Mouse (Mus musculus) hindbrain, postnatal 0 days (tissue): ENCODE data around the gene Atp2a2. TPM values are rescaled to one million over a fixed set of nuclear protein-coding genes. Genes with fewer than 3 reads are reported as not detected.

Experiments
- ATAC-seq: fragments of 200-750 bp; cut with Nextera tagmentation; 2 replicates; pipeline ENCODE4 v1.8.0; 2017; ENCODE audit warnings: mild to moderate bottlenecking, moderate TSS enrichment, moderate library complexity
- DNase-seq: peaks from one replicate; pipeline ENCODE4 v3.0.0-alpha.2; 2015; ENCODE audit warnings: low spot score
- H3K27ac ChIP-seq: fragments of 300-500 bp; sonication (generic); 2 replicates; pipeline ENCODE4 v1.5.1; 2014; ENCODE audit warnings: mild to moderate bottlenecking
- H3K27me3 ChIP-seq: fragments of 300-500 bp; sonication (generic); 2 replicates; pipeline ENCODE4 v1.6.1; 2014; ENCODE audit warnings: low read length, mixed read lengths; ENCODE audit not compliant: insufficient read depth
- H3K36me3 ChIP-seq: fragments of 300-500 bp; sonication (generic); 2 replicates; pipeline ENCODE4 v1.6.1; 2014; ENCODE audit warnings: low read length, mixed read lengths; ENCODE audit not compliant: insufficient read depth
- H3K4me1 ChIP-seq: fragments of 300-500 bp; sonication (generic); 2 replicates; pipeline ENCODE4 v1.6.1; 2014; ENCODE audit warnings: antibody characterized with exemption, low read length, mixed read lengths; ENCODE audit not compliant: insufficient read depth
- H3K4me2 ChIP-seq: fragments of 300-500 bp; sonication (generic); 2 replicates; pipeline ENCODE4 v1.6.1; 2014; ENCODE audit warnings: low read depth, mild to moderate bottlenecking, low read length, moderate library complexity, mixed read lengths
- H3K4me3 ChIP-seq: fragments of 300-500 bp; sonication (generic); 2 replicates; pipeline ENCODE4 v1.5.1; 2014; ENCODE audit warnings: low read length
- H3K9ac ChIP-seq: fragments of 300-500 bp; sonication (generic); replicated peaks from 2 replicates; pipeline ENCODE4 v1.6.1; 2014; ENCODE audit warnings: mild to moderate bottlenecking, low read length, moderate library complexity, mixed read lengths
- H3K9me3 ChIP-seq: fragments of 300-500 bp; sonication (generic); 2 replicates; pipeline ENCODE4 v1.6.1; 2016; ENCODE audit warnings: low read length, mixed read lengths
- CTCF ChIP-seq: IDR thresholded peaks from 2 replicates; pipeline ENCODE4 v1.5.1; 2016; ENCODE audit warnings: antibody characterized with exemption, control low read depth, low read depth
- WGBS: fragments of 180-500 bp; shearing (Covaris S2); extraction: QIAGEN DNeasy Blood & Tissue Kit; methylation state at CpG from one replicate; pipeline ENCODE4 v1.1.7; 2014; 5-methylcytosine and 5-hydroxymethylcytosine counted together
- polyA plus RNA-seq: library from polyadenylated mRNA; unstranded; fragments of >200 nt; fragmentation: Nextera tagmentation; extraction: Ambion mirVana; gene quantifications from 2 replicates; pipeline ENCODE4 v1.2.1, GENCODE M21; 2015
- total RNA-seq: library from RNA; depleted of rRNA; stranded (reverse); fragments of >200 nt; gene quantifications from 2 replicates; pipeline ENCODE4 v1.2.3, GENCODE M21; 2014

Atp2a2 gene
- total and polyA plus RNA-seq, 2 experiments from 2014 or later, result 47.4 to 200 TPM

- H3K4me2 ChIP-seq, result no peak overlapping the region
- TF ChIP-seq CTCF, result no peak
- ATAC-seq, result no peak
- H3K4me1 ChIP-seq, result no peaks in the 10 kb centered on the region
- no peaks in the 10 kb centered on the region for H3K9me3 ChIP-seq
- no peak for DNase-seq
- H3K36me3 ChIP-seq, result no peaks in the 10 kb centered on the region
- no peak overlapping the region for H3K27ac ChIP-seq
- no peak overlapping the region for H3K4me3 ChIP-seq
- H3K27me3 ChIP-seq, result no peaks in the 10 kb centered on the region
- WGBS, result 94% methylated on average over 11 of the region's 11 CpGs
- H3K9ac ChIP-seq, result no peak overlapping the region
These were observed 36.1 kb upstream of the Atp2a2 start for GRCm38 (mm10) chr5:122538077-122538476.

DNA sequence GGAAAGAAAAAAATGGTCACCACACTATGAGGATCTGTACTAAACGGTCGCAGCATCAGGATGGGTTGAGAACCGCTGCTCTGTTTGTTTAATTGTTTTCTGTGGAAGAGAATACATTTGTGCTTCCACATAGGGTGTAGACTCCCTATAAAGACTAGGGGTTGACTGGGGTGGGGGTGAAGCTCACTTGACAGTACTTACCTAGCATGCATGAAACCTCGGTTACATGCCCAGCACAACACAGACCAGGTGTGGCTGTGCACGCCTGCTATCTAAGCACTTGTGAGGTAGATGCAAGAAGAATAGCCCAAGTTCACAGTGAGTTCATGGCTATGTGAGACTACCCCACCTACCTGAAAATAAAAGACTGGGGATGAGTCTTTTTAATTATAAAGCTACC is 35.6 kb upstream of the Atp2a2 start:
- ATAC-seq (no peak), DNase-seq (no peak)
- no peak overlapping the region for H3K9ac ChIP-seq
- no peak overlapping the region for H3K27ac ChIP-seq
- no peak overlapping the region for H3K4me2 ChIP-seq
- no peaks in the 10 kb centered on the region for H3K4me1 ChIP-seq
- no peak overlapping the region for H3K4me3 ChIP-seq
- no peaks in the 10 kb centered on the region for H3K36me3 ChIP-seq
- WGBS, result 98% methylated on average over 5 of the region's 5 CpGs
- no peaks in the 10 kb centered on the region for H3K27me3 ChIP-seq
- TF ChIP-seq CTCF, result no peak
- H3K9me3 ChIP-seq, result no peaks in the 10 kb centered on the region

GRCm38 (mm10) chr5:122533884-122534283 is 31.9 kb upstream of the Atp2a2 start:
- no peak for TF ChIP-seq CTCF
- no peak overlapping the region for H3K4me2 ChIP-seq
- WGBS, result 57% methylated on average over 8 of the region's 8 CpGs
- no peak for ATAC-seq
- no peaks in the 10 kb centered on the region for H3K9me3 ChIP-seq
- H3K4me3 ChIP-seq, result no peak overlapping the region
- H3K9ac ChIP-seq, result no peak overlapping the region
- H3K36me3 ChIP-seq, result no peaks in the 10 kb centered on the region
- no peaks in the 10 kb centered on the region for H3K27me3 ChIP-seq
- H3K27ac ChIP-seq, result no peak overlapping the region
- DNase-seq, result no peak
- H3K4me1 ChIP-seq, result peaks cover 4% of the 10 kb centered on the region

DNA sequence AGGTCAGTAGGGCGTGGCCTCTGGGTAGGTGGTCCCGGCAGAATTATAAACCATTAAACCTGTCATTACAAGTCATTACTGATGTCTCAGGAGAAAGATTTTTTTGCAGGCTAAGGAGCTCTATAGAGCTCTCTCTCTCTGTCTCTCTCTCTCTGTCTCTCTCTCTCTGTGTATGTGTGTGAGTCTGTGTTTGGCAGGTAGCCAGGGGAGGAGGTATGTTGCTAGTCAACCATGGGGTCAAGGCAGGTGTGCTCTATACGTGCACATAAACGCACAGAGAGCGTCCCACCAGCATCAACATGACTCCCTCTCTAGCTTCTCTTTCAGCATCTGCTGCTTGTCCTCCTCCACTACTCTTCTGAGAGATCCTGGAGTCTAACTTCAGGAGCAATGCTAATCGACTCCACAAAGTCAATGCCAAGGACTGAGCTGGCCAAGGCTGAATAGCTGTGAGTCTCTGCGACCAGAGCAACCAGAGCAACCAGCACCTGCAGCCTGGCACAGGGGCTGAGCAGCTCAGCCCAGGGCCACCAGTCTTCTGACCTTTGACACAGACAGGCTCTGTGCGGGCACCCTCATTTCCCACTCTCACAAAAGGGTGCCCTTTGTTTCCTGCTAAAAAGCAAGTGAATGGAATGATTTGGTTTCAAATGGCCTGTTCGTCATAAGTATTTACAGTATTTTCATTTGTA is 28.0 kb upstream of the Atp2a2 start:
- Histone ChIP-seq H3K9me3 (no peaks in the 10 kb centered on the region), H3K27me3 (no peaks in the 10 kb centered on the region), H3K9ac (no peak overlapping the region), H3K4me1 (peaks cover 17% of the 10 kb centered on the region), H3K27ac (peak overlapping the region; percentile 43; the same call in 1 of the 2 replicates), H3K4me3 (no peak overlapping the region), H3K4me2 (no peak overlapping the region), H3K36me3 (no peaks in the 10 kb centered on the region)
- DNase-seq, result no peak
- no peak for ATAC-seq
- no peak for TF ChIP-seq CTCF
- 69% methylated on average over 9 of the region's 9 CpGs for WGBS

GRCm38 (mm10) chr5:122529316-122529715 is 27.3 kb upstream of the Atp2a2 start:
- Histone ChIP-seq H3K4me3 (no peak overlapping the region), H3K4me1 (peaks cover 17% of the 10 kb centered on the region)

GRCm38 (mm10) chr5:122528591-122528990 is 26.6 kb upstream of the Atp2a2 start:
- TF ChIP-seq CTCF, result no peak
- DNase-seq (no peak), ATAC-seq (no peak)
- no peaks in the 10 kb centered on the region for H3K9me3 ChIP-seq
- no peak overlapping the region for H3K4me2 ChIP-seq
- 77% methylated on average over 3 of the region's 3 CpGs for WGBS
- no peaks in the 10 kb centered on the region for H3K36me3 ChIP-seq
- H3K4me3 ChIP-seq, result no peak overlapping the region
- H3K27me3 ChIP-seq, result no peaks in the 10 kb centered on the region
- H3K27ac ChIP-seq, result peak overlapping the region; percentile 43; the same call in 1 of the 2 replicates
- peaks cover 17% of the 10 kb centered on the region for H3K4me1 ChIP-seq
- no peak overlapping the region for H3K9ac ChIP-seq

More at GRCm38 (mm10) chr5:122529316-122529715, 27.3 kb upstream of the Atp2a2 start:
- ATAC-seq, result no peak
- H3K27me3 ChIP-seq, result no peaks in the 10 kb centered on the region
- H3K9ac ChIP-seq, result no peak overlapping the region
- 46% methylated on average over 3 of the region's 3 CpGs for WGBS
- no peaks in the 10 kb centered on the region for H3K9me3 ChIP-seq
- H3K36me3 ChIP-seq, result no peaks in the 10 kb centered on the region
- H3K4me2 ChIP-seq, result no peak overlapping the region
- DNase-seq, result no peak
- peak overlapping the region; percentile 43 for H3K27ac ChIP-seq
- TF ChIP-seq CTCF, result no peak

DNA sequence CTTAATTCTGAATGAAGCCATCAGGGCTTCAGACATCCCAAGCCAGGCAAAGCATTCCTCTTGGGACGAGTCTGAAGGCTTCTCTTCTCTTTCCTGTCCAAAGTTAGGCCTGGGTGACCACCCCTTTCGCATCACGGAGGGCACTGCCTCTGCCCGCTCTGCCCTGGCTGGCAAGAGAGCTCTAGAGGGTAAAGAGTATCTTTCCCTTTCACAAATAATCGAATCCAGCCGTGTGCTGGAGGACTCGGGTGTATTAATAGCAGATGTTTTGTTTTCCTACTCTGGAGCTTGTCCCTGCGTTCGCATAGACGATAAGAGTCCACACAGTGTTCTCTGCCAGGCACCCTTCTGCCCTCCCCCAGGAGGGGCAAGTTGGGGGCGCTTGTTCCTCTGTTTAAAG is 25.7 kb upstream of the Atp2a2 start:
- H3K36me3 ChIP-seq, result no peaks in the 10 kb centered on the region
- H3K9me3 ChIP-seq, result no peaks in the 10 kb centered on the region
- peaks cover 17% of the 10 kb centered on the region for H3K4me1 ChIP-seq
- H3K4me2 ChIP-seq, result no peak overlapping the region
- DNase-seq, result no peak
- no peaks in the 10 kb centered on the region for H3K27me3 ChIP-seq
- no peak for TF ChIP-seq CTCF
- no peak overlapping the region for H3K4me3 ChIP-seq
- peak overlapping the region; percentile 62 for H3K27ac ChIP-seq
- ATAC-seq, result no peak
- 45% methylated on average over 11 of the region's 11 CpGs for WGBS
- no peak overlapping the region for H3K9ac ChIP-seq
